Mouse (Mus musculus): Measurements from ENCODE around the gene Ttc28.

DNA sequence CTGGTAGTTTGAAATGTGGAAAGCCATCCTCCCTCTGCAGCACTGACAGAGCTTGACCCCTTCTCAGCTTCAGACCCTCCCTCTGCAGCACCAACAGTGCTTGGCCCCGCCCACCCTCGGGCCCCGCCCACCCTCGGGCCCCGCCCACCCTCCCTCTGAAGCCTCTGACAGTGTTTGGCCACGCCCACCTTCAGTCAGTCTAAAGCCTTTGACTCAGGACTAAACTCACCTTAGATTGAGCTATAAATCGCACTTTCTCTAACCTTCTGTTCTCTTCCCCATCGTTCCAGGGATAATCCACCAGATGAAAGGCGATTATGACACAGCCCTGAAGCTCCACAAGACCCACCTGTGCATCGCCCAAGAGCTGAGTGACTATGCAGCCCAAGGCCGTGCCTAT, 343.2 kb downstream of the Ttc28 start:
- TF ChIP-seq GATA1 (IDR thresholded peaks at IDR 0.05; ENCODE audit: low read length) (no peak), TAL1 (IDR thresholded peaks at IDR 0.05; ENCODE audit: low read length) (no peak)

Data from erythroblast, embryonic 14.5 days (primary cell).